Mouse (Mus musculus): ENCODE data around the gene Eps8. TPM values are rescaled to one million over a fixed set of nuclear protein-coding genes. Genes with fewer than 3 reads are reported as not detected.

The Eps8 gene
- polyA plus RNA-seq, 1 experiment from 2014 or later: 102 TPM

DNA sequence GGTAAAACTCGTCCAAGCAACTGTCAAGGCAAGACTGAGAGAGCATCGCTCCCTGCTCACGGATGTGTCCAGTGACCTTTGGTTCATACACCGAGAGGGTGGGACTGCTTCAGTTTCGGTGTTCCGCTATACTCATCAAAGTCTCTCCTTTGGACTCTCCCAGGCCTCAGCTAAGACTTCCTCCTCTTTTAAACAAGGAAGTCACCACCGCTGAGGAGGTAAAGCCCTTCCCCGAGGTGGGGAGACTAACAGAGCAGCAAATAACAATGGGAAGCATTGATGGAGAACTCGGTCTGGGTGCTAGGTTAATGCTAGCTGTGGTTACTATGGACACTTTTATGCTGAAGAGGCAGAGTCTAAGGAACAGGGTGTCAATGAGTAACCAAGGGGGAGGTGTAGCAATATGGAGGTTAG lies 84.0 kb downstream of the Eps8 start:
- H3K4me2 ChIP-seq (ENCODE audit: low read depth, low read length): peak overlapping the region; percentile 30; the same call in 1 of the 2 replicates
- peak overlapping the region; percentile 40 for H3K4me3 ChIP-seq (ENCODE audit: low read length)
- H3K9me3 ChIP-seq (ENCODE audit: control insufficient read depth, low read length): no peaks in the 10 kb centered on the region
- peak overlapping the region; percentile 58 for H3K9ac ChIP-seq (ENCODE audit: low read depth, low read length)
- H3K4me1 ChIP-seq (ENCODE audit: control insufficient read depth, insufficient read depth, low read length): peaks cover 9% of the 10 kb centered on the region
- ATAC-seq: peak; percentile 93
- H3K27ac ChIP-seq (ENCODE audit: low read length): peak overlapping the region; percentile 79
- 0 out of 2 replicates have a peak, but pooled peaks cover 2% of the 10 kb centered on the region for H3K36me3 ChIP-seq (ENCODE audit: control insufficient read depth, insufficient read depth, low read length)
- no peaks in the 10 kb centered on the region for H3K27me3 ChIP-seq (replicated peaks; ENCODE audit: control insufficient read depth, insufficient read depth, low read length)
- 50% methylated on average over 9 of the region's 9 CpGs for WGBS

DNA sequence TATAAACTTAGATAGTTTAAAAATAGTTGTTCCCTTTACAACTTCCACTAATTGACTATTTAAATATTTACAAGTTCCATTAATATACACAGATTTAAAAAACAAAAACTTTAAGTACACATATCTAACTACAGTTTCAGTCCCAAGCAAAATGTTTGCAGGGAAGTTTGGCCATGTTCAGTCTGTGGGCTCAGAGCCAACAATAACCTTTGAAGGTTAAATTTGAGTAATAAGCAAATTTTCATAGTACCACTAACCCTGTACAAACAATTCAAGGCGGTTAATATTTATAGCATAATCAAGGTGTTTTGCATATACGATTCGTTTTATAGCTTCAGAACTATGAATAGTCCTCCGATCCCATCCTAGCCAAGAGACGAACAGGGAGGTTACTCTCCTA lies 84.7 kb downstream of the Eps8 start:
- Histone ChIP-seq H3K27ac (ENCODE audit: low read length) (peak overlapping the region; percentile 79), H3K9ac (ENCODE audit: low read depth, low read length) (peak overlapping the region; percentile 58), H3K4me2 (ENCODE audit: low read depth, low read length) (peak overlapping the region; percentile 53), H3K4me3 (ENCODE audit: low read length) (peak overlapping the region; percentile 40), H3K36me3 (ENCODE audit: control insufficient read depth, insufficient read depth, low read length) (0 out of 2 replicates have a peak, but pooled peaks cover 2% of the 10 kb centered on the region), H3K4me1 (ENCODE audit: control insufficient read depth, insufficient read depth, low read length) (peaks cover 9% of the 10 kb centered on the region), H3K27me3 (replicated peaks; ENCODE audit: control insufficient read depth, insufficient read depth, low read length) (no peaks in the 10 kb centered on the region), H3K9me3 (ENCODE audit: control insufficient read depth, low read length) (no peaks in the 10 kb centered on the region)
- ATAC-seq: no peak
- 44% methylated on average over 5 of the region's 5 CpGs for WGBS

DNA sequence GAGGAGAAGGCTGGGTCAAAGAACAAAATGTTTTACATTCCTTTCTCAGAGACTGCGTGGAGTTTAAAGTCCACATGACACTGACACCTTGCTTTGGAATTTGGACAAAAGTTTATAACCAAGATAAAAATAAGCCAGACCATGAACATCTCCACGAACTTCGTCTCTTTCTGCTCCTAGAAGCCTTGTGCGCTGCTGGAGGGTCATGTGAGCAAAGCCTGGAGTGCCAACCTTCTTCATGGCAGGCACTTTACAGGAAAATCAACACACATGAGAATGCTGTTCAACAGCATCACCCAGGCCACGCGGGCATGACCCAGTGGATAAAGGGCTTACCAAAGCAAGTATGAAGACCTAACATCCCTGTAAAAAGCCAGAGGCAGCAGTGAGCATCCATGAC lies 85.6 kb downstream of the Eps8 start:
- Histone ChIP-seq H3K4me2 (ENCODE audit: low read depth, low read length) (peak overlapping the region; percentile 53), H3K4me3 (ENCODE audit: low read length) (peak overlapping the region; percentile 40), H3K27me3 (replicated peaks; ENCODE audit: control insufficient read depth, insufficient read depth, low read length) (no peaks in the 10 kb centered on the region), H3K9ac (ENCODE audit: low read depth, low read length) (peak overlapping the region; percentile 60), H3K9me3 (ENCODE audit: control insufficient read depth, low read length) (no peaks in the 10 kb centered on the region), H3K4me1 (ENCODE audit: control insufficient read depth, insufficient read depth, low read length) (peaks cover 9% of the 10 kb centered on the region), H3K36me3 (ENCODE audit: control insufficient read depth, insufficient read depth, low read length) (0 out of 2 replicates have a peak, but pooled peaks cover 2% of the 10 kb centered on the region), H3K27ac (ENCODE audit: low read length) (peak overlapping the region; percentile 87)
- ATAC-seq: peak; percentile 26; the same call in 1 of the 2 replicates
- WGBS: 44% methylated on average over 6 of the region's 6 CpGs

DNA sequence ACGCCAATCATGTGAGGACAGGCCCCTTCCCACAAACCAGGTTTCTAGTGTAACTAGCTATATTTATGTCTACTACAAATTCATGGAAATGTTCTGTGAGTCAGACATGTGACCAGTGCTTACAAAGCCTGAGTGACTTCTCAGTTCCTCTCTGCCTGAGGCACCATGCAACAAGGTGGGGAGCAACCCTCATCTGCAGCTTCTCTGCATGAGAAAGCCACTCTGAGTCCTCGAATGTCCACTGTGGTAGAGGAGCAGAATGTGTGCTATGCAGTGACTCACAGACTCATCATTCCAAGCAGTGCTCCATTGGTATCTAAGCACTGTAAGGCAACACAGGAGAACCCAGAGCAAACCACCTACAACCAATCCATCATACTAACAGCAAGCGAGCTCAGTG lies 88.8 kb downstream of the Eps8 start:
- Histone ChIP-seq H3K4me1 (ENCODE audit: control insufficient read depth, insufficient read depth, low read length) (peaks cover 7% of the 10 kb centered on the region; the same call in 1 of the 2 replicates), H3K4me3 (ENCODE audit: low read length) (no peak overlapping the region), H3K27me3 (replicated peaks; ENCODE audit: control insufficient read depth, insufficient read depth, low read length) (no peaks in the 10 kb centered on the region), H3K36me3 (ENCODE audit: control insufficient read depth, insufficient read depth, low read length) (0 out of 2 replicates have a peak, but pooled peaks cover 2% of the 10 kb centered on the region), H3K4me2 (ENCODE audit: low read depth, low read length) (no peak overlapping the region), H3K9me3 (ENCODE audit: control insufficient read depth, low read length) (no peaks in the 10 kb centered on the region), H3K27ac (ENCODE audit: low read length) (peak overlapping the region; percentile 60), H3K9ac (ENCODE audit: low read depth, low read length) (no peak overlapping the region)
- WGBS: 87% methylated on average over 3 of the region's 3 CpGs
- ATAC-seq: 0 out of 2 replicates have a peak, but pooled peaks have one; percentile 1

DNA sequence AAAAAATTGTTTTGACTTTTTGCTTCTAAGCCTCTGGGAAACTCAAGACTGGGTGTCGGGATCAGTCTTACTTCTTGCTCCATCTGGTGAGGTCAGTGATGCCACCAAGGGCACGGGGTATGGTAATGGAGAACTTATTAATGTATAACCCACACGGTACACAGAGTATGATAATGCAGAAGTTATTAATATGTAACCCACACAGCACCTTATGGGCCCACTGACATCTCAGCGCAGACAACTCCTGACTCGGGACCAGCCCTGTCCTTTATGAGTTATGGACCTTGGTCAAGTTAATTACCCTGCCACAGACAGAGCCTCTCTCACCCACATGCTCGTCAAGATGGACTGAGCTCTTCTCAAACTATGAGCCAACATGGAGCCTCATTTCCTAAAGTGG lies 89.2 kb downstream of the Eps8 start:
- Histone ChIP-seq H3K4me1 (ENCODE audit: control insufficient read depth, insufficient read depth, low read length) (peaks cover 11% of the 10 kb centered on the region), H3K4me3 (ENCODE audit: low read length) (no peak overlapping the region), H3K27ac (ENCODE audit: low read length) (peak overlapping the region; percentile 85), H3K27me3 (replicated peaks; ENCODE audit: control insufficient read depth, insufficient read depth, low read length) (no peaks in the 10 kb centered on the region), H3K36me3 (ENCODE audit: control insufficient read depth, insufficient read depth, low read length) (0 out of 2 replicates have a peak, but pooled peaks cover 2% of the 10 kb centered on the region), H3K9me3 (ENCODE audit: control insufficient read depth, low read length) (no peaks in the 10 kb centered on the region), H3K9ac (ENCODE audit: low read depth, low read length) (0 out of 2 replicates have a peak overlapping the region, but pooled peaks have one; percentile 16), H3K4me2 (ENCODE audit: low read depth, low read length) (0 out of 2 replicates have a peak overlapping the region, but pooled peaks have one; percentile 34)
- ATAC-seq: peak; percentile 94
- 57% methylated on average over 6 of the region's 6 CpGs for WGBS

DNA sequence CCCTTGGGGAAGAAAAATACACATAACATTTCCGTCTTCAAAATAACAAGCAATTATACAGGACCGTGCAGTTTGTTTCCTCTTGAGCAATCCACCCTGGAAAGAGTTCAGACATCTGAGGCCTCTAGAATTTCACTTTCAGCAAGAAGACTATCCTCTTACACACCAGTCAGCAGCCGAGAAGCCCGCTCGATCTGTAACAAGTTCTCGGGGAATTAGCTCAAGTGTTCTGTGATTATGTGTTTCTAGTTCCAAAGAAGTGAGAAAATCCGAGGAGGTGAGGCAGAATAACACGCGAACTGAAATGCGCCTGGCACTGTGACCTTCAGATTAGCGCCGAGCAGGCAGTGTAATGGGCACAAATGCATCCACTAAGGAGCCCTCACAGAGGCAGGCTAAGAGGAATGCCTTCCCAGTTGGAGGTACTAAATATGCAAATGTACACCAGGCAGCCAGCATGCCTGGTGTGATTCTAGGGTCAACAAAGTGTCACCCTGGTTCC lies 94.3 kb downstream of the Eps8 start:
- H3K27me3 ChIP-seq (replicated peaks; ENCODE audit: control insufficient read depth, insufficient read depth, low read length): no peaks in the 10 kb centered on the region
- 53% methylated on average over 12 of the region's 12 CpGs for WGBS
- H3K27ac ChIP-seq (ENCODE audit: low read length): peak overlapping the region; percentile 67; the same call in 1 of the 2 replicates
- peaks cover 4% of the 10 kb centered on the region; the same call in 1 of the 2 replicates for H3K36me3 ChIP-seq (ENCODE audit: control insufficient read depth, insufficient read depth, low read length)
- no peak overlapping the region for H3K4me2 ChIP-seq (ENCODE audit: low read depth, low read length)
- H3K9me3 ChIP-seq (ENCODE audit: control insufficient read depth, low read length): no peaks in the 10 kb centered on the region
- H3K4me3 ChIP-seq (ENCODE audit: low read length): no peak overlapping the region
- no peak overlapping the region for H3K9ac ChIP-seq (ENCODE audit: low read depth, low read length)
- H3K4me1 ChIP-seq (ENCODE audit: control insufficient read depth, insufficient read depth, low read length): peaks cover 10% of the 10 kb centered on the region; the same call in 1 of the 2 replicates
- ATAC-seq: peak; percentile 15; the same call in 1 of the 2 replicates

DNA sequence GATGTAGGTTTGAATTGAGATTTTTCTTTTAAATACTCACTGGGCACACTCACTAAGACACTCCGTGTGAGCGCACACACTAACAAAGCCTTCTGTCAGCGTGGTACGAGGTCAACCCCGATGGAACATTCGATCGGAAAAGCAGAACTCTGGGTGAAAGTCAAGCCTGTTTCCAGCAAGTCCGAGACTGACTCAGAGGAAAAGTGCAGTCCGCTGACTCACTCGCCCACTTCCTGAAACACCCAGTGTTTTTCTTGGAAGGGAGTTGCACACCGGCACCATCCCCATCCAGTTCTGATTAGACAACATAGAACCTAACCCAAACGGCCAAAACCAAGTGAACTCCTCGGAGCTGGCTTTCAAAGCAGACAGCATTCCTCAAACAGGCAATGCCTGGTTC lies 95.8 kb downstream of the Eps8 start:
- H3K36me3 ChIP-seq (ENCODE audit: control insufficient read depth, insufficient read depth, low read length): peaks cover 4% of the 10 kb centered on the region; the same call in 1 of the 2 replicates
- no peaks in the 10 kb centered on the region for H3K27me3 ChIP-seq (replicated peaks; ENCODE audit: control insufficient read depth, insufficient read depth, low read length)
- no peak overlapping the region for H3K9ac ChIP-seq (ENCODE audit: low read depth, low read length)
- no peaks in the 10 kb centered on the region for H3K9me3 ChIP-seq (ENCODE audit: control insufficient read depth, low read length)
- peaks cover 16% of the 10 kb centered on the region; the same call in 1 of the 2 replicates for H3K4me1 ChIP-seq (ENCODE audit: control insufficient read depth, insufficient read depth, low read length)
- H3K27ac ChIP-seq (ENCODE audit: low read length): peak overlapping the region; percentile 16; the same call in 1 of the 2 replicates
- H3K4me2 ChIP-seq (ENCODE audit: low read depth, low read length): no peak overlapping the region
- ATAC-seq: no peak
- no peak overlapping the region for H3K4me3 ChIP-seq (ENCODE audit: low read length)
- 78% methylated on average over 13 of the region's 13 CpGs for WGBS

DNA sequence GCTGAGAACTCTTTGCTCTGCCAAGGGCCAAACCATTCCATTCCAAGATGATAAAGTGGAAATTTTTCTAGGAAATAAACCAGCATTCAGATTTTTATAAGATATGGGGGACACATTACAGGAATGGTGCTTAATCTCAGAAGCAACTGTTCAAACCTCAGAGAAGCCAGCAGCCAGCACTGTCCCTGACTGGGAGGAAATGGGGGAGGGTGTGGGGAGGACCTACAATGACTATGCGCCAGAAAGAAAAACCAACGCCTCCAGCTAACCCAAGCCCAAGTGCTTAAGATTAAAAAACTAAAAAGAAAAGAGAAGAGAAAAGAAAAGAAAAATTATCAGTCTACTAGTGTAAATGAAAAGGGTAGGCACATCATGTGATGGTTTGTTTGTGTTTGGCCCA lies 97.0 kb downstream of the Eps8 start:
- no peaks in the 10 kb centered on the region for H3K9me3 ChIP-seq (ENCODE audit: control insufficient read depth, low read length)
- ATAC-seq: 0 out of 2 replicates have a peak, but pooled peaks have one; percentile 24
- H3K4me3 ChIP-seq (ENCODE audit: low read length): no peak overlapping the region
- H3K4me1 ChIP-seq (ENCODE audit: control insufficient read depth, insufficient read depth, low read length): peaks cover 16% of the 10 kb centered on the region; the same call in 1 of the 2 replicates
- no peak overlapping the region for H3K27ac ChIP-seq (ENCODE audit: low read length)
- no peak overlapping the region for H3K4me2 ChIP-seq (ENCODE audit: low read depth, low read length)
- H3K27me3 ChIP-seq (replicated peaks; ENCODE audit: control insufficient read depth, insufficient read depth, low read length): no peaks in the 10 kb centered on the region
- WGBS: 69% methylated on average over 2 of the region's 2 CpGs
- no peak overlapping the region for H3K9ac ChIP-seq (ENCODE audit: low read depth, low read length)
- H3K36me3 ChIP-seq (ENCODE audit: control insufficient read depth, insufficient read depth, low read length): peaks cover 4% of the 10 kb centered on the region; the same call in 1 of the 2 replicates

DNA sequence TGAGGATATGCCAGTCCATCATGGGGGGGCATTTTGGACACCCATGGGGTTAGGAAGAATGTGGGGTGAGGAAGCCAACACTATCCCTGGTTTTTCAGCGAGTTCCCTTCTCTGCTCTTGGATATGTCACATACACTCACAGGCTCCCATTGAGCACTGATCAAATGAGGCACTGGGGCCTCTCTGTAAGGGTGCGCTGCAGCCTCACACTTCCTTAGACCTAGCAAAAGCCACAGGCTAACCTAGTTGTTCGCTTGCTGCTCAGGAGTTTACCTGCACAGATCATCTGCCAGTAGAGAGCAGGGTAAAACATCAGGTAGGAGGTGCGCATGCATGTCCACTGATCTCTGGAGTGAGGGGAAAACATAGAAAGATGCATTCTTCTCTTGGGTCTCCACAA lies 97.5 kb downstream of the Eps8 start:
- 88% methylated on average over 4 of the region's 4 CpGs for WGBS
- Histone ChIP-seq H3K27me3 (replicated peaks; ENCODE audit: control insufficient read depth, insufficient read depth, low read length) (no peaks in the 10 kb centered on the region), H3K4me1 (ENCODE audit: control insufficient read depth, insufficient read depth, low read length) (peaks cover 16% of the 10 kb centered on the region; the same call in 1 of the 2 replicates), H3K9me3 (ENCODE audit: control insufficient read depth, low read length) (no peaks in the 10 kb centered on the region), H3K4me3 (ENCODE audit: low read length) (no peak overlapping the region), H3K4me2 (ENCODE audit: low read depth, low read length) (no peak overlapping the region), H3K9ac (ENCODE audit: low read depth, low read length) (no peak overlapping the region), H3K27ac (ENCODE audit: low read length) (no peak overlapping the region), H3K36me3 (ENCODE audit: control insufficient read depth, insufficient read depth, low read length) (peaks cover 4% of the 10 kb centered on the region; the same call in 1 of the 2 replicates)
- no peak for ATAC-seq

All from intestine, embryonic 16.5 days (tissue).